Mouse (Mus musculus): ENCODE measurements around the gene Timm8a2.

- TF ChIP-seq CTCF (conservative IDR thresholded peaks at IDR 0.05 in 1 of 2, IDR thresholded peaks at IDR 0.05 in 1 of 2; ENCODE audit: low read depth in 2 of 2, low read length in 2 of 2): no peak
- no peak for TF ChIP-seq TBP (conservative IDR thresholded peaks at IDR 0.05; ENCODE audit: low read depth, low read length)
- no peak for TF ChIP-seq MAX (IDR thresholded peaks at IDR 0.05; ENCODE audit: low read length)
- no peak for TF ChIP-seq ELF1 (IDR thresholded peaks at IDR 0.05; ENCODE audit: low read depth, low read length)
- TF ChIP-seq POLR2A (IDR thresholded peaks at IDR 0.05; ENCODE audit: low read depth, low read length): no peak
- no peak for TF ChIP-seq IRF4 (IDR thresholded peaks at IDR 0.05; ENCODE audit: low read depth, low read length)
Measured at GRCm38 (mm10) chr14:122083499-122083898, 49.0 kb downstream of the Timm8a2 start.
